Mouse (Mus musculus): ENCODE results near the gene Gpx4.
"Not testable (repeated sequence)": the region's sequence is repeated elsewhere in the genome, so short reads cannot be mapped to it uniquely, and the experiment has no call there.

The Gpx4 gene

DNA sequence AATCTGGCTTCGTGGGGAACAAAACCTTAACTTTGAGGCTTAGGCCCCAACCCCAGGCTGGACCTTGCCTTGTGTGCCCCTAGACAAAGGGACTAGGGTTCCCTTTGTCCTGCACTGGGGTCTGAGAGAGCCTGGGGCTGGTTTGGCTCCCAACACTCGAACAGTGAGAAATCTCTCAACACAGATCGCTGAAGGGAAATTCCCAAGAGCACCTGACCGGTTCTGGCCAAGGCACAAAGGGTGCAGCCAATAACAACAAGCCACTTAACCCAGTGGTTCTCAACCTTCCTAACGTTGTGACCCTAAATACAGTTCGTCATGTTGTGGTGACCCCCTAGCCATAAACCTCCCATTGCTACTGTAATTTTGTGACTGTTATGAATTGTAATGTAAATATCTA, 3.3 kb downstream of the Gpx4 start:
- ATAC-seq (ENCODE audit: low TSS enrichment): no peak

GRCm38 (mm10) chr10:80050885-80051617, 4.1 kb downstream of the Gpx4 start:
- ATAC-seq (ENCODE audit: low TSS enrichment): no peak

DNA sequence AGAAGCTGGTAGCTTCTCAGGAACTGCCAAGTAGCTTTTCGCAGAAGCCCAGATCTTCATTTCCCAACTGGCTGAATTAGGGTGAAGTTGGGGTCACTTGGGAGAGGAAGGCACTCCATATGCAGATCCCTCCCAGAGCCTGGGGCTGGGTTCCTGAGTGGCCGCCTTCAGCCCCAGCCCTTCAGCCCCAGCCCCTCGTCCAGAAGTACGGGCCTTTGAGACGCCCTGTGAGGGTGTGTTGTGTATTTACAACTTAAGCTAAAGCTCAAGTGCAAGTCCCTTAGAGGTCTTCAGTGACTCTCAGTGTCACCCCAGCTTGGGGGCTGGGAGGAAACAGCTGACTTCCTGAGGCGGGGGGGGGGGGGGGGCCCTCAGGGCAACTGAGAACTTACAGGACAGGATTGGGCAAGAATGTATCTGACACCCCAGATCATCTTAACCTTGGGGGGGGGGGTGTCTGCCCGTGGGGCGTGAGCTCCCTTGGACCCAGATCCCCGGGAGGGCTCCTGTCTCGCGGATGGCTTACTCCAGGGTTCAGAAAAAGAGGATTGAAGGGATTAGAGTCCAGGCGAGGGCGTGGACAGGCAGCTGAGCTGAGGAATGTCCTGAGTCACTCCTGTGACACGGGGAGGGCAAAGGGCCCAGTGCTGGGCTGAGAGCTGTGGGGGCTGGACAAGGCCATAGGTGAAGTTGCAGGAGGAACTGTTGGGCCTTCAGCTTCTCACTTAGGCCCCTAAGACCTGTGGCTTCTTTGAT, 4.8 kb downstream of the Gpx4 start:
- no peak for ATAC-seq (ENCODE audit: low TSS enrichment)

- no peak for ATAC-seq (ENCODE audit: low TSS enrichment)
These were observed 5.4 kb downstream of the Gpx4 start for GRCm38 (mm10) chr10:80052374-80052764.

- peak; percentile 92 for ATAC-seq (ENCODE audit: low TSS enrichment)
These were observed 6.4 kb downstream of the Gpx4 start for GRCm38 (mm10) chr10:80053259-80053780.

DNA sequence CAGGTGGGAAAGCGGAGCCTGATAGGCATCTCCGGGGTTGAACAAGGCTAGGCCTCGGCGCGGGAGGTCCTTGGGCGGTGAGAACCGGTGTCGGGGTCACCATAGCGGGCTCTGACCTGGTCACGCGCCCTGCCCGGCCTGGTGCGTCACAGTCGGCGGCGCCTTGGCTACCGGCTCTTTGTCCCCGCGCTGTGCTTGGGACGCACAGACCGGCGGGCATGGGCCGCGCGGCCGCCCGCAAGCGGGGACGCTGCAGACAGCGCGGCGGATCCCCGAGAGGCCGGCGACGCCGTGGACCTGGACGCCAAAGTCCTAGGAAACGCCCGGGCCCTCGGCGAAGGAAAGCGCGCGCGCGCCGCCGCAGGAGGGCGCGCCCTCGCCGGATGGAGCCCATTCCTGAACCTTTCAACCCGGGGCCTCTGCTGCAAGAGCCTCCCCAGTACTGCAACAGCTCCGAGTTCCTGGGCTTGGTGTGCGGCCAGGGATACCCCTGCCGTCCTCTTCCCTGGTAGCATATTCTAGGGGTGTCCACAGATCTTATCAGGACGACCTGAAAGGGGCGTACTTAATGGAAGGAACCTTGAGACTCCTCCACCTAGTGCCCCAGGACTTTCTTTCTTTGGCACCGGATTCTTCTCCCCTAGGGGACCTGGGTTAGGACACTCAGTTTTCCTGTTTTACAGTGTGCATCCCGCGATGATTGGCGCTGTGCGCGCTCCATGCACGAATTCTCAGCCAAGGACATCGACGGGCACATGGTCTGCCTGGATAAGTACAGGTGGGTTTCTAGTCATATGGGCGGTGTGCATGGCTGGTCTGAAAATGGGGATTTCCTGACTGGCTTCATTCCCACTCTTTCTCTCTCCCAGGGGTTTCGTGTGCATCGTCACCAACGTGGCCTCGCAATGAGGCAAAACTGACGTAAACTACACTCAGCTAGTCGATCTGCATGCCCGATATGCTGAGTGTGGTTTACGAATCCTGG, 7.2 kb downstream of the Gpx4 start:
- peak; percentile 33; the same call in 1 of the 2 replicates for ATAC-seq (ENCODE audit: low TSS enrichment)

GRCm38 (mm10) chr10:80054911-80055310, 7.9 kb downstream of the Gpx4 start:
- not testable (repeated sequence) for ATAC-seq (ENCODE audit: low TSS enrichment)

DNA sequence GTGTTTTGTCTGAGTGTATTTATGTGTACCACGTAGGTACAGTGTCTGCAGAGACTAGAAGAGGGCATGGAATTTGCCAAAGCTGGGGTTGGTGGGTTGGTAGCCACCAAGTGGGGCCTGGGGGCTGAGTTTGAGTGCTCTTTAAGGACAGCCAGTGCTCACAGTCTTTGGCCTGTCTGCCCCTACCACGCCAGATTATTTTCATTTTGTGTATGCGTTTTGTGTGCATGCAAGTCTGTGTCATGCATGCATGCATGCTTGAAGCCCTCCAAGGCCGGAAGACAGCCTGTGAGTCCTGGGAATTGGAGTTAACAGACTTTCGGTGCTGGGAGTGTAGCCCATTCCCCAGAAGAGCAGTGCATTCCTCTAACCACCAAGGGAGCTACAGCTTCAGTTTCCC, 8.4 kb downstream of the Gpx4 start:
- ATAC-seq (ENCODE audit: low TSS enrichment): no peak

- ATAC-seq (ENCODE audit: low TSS enrichment): no peak
These were observed 8.9 kb downstream of the Gpx4 start for GRCm38 (mm10) chr10:80055891-80056290.

DNA sequence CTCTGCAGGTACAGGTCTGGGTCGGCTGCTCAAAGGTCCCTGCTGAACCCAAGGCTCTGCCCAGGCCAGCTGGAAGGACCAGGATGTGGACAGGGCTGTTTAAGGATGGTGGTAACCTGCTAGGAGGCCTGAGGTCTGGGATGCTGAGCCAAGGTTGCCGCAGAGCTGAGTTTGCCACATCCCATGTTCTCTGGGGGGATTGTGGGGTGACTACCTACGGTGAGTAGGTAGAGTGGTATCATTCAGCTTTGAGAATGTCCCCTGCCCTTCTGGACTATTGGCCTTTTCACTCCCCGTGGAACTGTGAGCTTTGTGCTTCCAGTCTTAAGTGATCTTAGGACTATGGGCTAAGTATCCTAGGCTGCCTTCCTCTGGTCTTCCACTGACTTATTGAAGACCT, 9.5 kb downstream of the Gpx4 start:
- ATAC-seq (ENCODE audit: low TSS enrichment): no peak

- no peak for ATAC-seq (ENCODE audit: low TSS enrichment)
These were observed 10.2 kb downstream of the Gpx4 start for GRCm38 (mm10) chr10:80056976-80057682.

DNA sequence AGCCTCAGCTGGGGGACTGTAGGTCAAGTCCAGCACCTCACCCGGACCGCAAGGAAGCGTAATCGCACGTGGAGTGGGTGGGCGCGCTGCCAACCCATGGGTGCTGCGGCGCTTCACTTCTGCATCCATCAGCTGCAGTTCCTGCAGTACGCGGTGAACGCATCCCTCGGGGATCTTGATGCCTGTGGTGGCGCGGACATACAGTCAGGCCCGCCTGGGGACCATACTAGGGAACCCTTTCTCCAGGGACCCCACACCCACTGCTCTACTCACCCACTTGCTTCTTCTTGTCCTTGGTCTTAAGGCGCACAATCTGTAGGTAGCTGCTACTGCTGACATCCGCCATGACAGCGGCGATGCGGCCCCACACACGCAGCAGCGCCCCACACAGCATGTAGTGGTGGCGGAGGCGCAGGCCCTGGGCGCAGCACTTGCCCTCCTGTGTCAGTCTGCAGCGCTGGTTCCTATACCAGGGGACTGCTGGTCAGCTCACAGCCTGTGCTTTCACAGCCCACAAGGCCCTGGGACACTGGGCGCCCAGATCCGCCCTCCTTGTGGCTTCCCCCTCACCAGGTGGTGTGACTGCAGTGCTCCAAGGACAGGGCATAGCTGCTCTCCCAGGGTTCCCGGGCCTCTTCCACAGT, 10.8 kb downstream of the Gpx4 start:
- no peak for ATAC-seq (ENCODE audit: low TSS enrichment)

GRCm38 (mm10) chr10:80063104-80063503, 16.1 kb downstream of the Gpx4 start:
- ATAC-seq (ENCODE audit: low TSS enrichment): peak; percentile 54; the same call in 1 of the 2 replicates

GRCm38 (mm10) chr10:80063877-80064650, 17.1 kb downstream of the Gpx4 start:
- no peak for ATAC-seq (ENCODE audit: low TSS enrichment)

GRCm38 (mm10) chr10:80069251-80069650, 22.3 kb downstream of the Gpx4 start:
- no peak for ATAC-seq (ENCODE audit: low TSS enrichment)

DNA sequence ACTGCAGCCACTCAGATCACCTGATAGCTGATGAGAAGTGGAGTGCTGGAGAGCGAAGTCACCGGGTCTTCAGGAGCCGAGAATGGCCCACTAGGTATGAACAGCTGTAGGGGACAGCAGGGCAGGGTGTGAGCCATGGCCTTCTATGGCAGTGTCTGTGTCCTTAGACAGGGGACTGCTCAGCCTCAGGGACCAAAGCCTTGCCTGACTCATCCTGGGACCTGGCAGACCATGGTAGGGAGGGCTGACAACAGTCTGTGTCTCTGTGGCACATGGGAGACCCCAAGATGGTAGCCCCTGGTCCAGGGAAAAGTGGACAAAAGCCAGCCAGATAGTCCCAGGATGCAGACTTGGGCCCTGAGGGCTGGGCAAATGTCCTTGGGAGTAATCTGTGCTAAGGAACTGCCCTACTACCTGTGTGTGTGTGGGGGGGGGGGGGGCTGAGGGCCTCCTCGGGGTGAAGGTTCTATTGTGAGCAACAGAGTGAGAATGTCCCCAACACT, 23.0 kb downstream of the Gpx4 start:
- ATAC-seq (ENCODE audit: low TSS enrichment): no peak

DNA sequence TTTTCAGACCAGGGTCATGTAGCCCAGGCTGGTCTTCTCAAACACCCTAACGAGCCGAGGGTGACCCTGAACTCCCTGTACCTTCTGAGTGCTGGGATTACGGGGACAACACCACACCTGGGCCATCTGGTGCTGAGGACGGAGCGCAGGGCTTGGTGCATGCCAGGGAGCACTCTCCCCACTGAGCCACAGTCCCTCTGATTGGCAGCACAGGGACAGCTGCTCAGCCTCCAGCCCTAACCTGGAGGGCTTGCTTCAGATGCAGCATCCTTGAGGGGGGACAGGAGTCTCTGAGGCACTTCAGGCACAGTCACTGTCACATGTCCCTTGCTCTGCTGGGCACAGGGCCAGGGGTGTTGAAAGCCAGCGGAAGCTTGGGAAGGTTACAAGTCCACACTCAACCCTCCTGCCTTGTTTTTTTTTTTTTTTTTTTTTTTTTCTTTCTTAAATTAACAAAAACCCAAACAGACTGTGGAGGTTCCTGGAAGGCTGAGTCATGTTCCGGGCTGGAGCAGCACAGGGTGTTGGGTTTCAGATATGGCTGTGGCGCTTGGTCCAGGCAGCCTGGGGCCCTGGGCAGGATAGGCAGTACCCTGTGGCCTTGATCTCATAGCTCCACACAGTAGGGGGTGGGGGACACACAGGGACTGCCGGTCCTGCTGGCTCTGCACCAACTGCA, 24.0 kb downstream of the Gpx4 start:
- ATAC-seq (ENCODE audit: low TSS enrichment): peak; percentile 68

DNA sequence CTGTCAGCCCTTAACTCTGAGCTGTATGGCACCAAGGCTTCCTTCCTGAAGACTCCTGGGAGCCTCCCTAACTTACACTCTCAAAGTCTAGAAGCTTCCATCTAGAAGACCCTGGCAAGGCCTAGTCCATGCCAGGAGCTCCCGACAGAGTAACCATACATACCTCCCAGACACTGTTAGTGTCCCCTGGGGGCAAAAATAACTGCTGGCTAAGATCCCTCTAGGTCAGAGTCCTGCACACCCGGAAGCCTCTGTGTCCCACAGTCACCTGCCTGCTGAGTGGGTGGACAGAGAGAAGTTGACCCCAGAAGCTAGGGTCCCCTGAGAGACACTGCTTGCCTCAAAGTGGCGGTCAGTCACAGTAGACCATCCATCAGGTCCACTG, 24.5 kb downstream of the Gpx4 start:
- no peak for ATAC-seq (ENCODE audit: low TSS enrichment)
